Mouse (Mus musculus) embryonic fibroblast, embryonic 13.5 days (primary cell): ENCODE measurements at regions not wholly inside any gene's neighbourhood (a gene's known extent, or its start where the extent isn't known, plus 50 kb on each side); places are given as distances from the start of the nearest gene placed in this dataset.

Source experiments
- CTCF ChIP-seq: IDR thresholded peaks from 2 replicates; pipeline ENCODE4 v1.5.1; 2011; ENCODE audit warnings: mild to moderate bottlenecking, control low read depth, low read length, moderate library complexity, borderline replicate concordance; ENCODE audit not compliant: insufficient read depth
- POLR2A ChIP-seq: IDR thresholded peaks from 2 replicates; pipeline ENCODE4 v1.6.1; 2011; ENCODE audit warnings: low read depth, mild to moderate bottlenecking, control low read depth, low read length, moderate library complexity

- no peak for TF ChIP-seq CTCF
- no peak for TF ChIP-seq POLR2A
Measured at GRCm38 (mm10) chr5:73875847-73876246, 192.4 kb downstream of the Usp46 start.
